Mouse (Mus musculus) macrophage (primary cell): Measurements from ENCODE around the gene Cryba4. TPM values are rescaled to one million over a fixed set of nuclear protein-coding genes. Genes with fewer than 3 reads are reported as not detected.

ENCODE experiments used
- H3K27ac ChIP-seq: fragments of 350-480 bp; formaldehyde crosslinking; 2 replicates; pipeline ENCODE4 v1.9.0; 2021
- H3K36me3 ChIP-seq: fragments of 350-480 bp; formaldehyde crosslinking; 2 replicates; pipeline ENCODE4 v1.9.0; 2021; ENCODE audit errors: inconsistent target
- H3K4me3 ChIP-seq: fragments of 350-480 bp; formaldehyde crosslinking; 2 replicates; pipeline ENCODE4 v1.9.0; 2021; ENCODE audit errors: inconsistent target
- H3K79me2 ChIP-seq: fragments of 350-480 bp; formaldehyde crosslinking; 2 replicates; pipeline ENCODE4 v1.9.0; 2021; ENCODE audit errors: inconsistent target
- WGBS: methylation state at CpG from one replicate; pipeline ENCODE4 v1.1.7; 2026; ENCODE audit warnings: inconsistent platforms; ENCODE audit not compliant: missing documents; 5-methylcytosine and 5-hydroxymethylcytosine counted together
- polyA plus RNA-seq: library from polyadenylated mRNA; stranded (reverse); fragments of 250-400 nt; gene quantifications from 3 replicates; pipeline ENCODE4 v1.2.4, GENCODE M21; 2018; ENCODE audit warnings: inconsistent platforms

The Cryba4 gene
- polyA plus RNA-seq, 1 experiment from 2014 or later, result 0.62 TPM

GRCm38 (mm10) chr5:112281676-112282075, 29.4 kb upstream of the Cryba4 start:
- Histone ChIP-seq H3K27ac (peak overlapping the region; percentile 94), H3K4me3 (no peak overlapping the region)

GRCm38 (mm10) chr5:112280863-112281660, 28.7 kb upstream of the Cryba4 start:
- H3K36me3 ChIP-seq, result peaks cover 4% of the 10 kb centered on the region; the same call in 1 of the 2 replicates
- H3K79me2 ChIP-seq, result peaks cover 88% of the 10 kb centered on the region
- no peak overlapping the region for H3K4me3 ChIP-seq
- peak overlapping the region; percentile 94 for H3K27ac ChIP-seq
- WGBS, result 56% methylated on average over 15 of the region's 15 CpGs

More at GRCm38 (mm10) chr5:112281676-112282075, 29.4 kb upstream of the Cryba4 start:
- Histone ChIP-seq H3K79me2 (peaks cover 94% of the 10 kb centered on the region), H3K36me3 (peaks cover 4% of the 10 kb centered on the region; the same call in 1 of the 2 replicates)
- 27% methylated on average over 4 of the region's 4 CpGs for WGBS

- Histone ChIP-seq H3K79me2 (peaks cover 79% of the 10 kb centered on the region), H3K36me3 (peaks cover 3% of the 10 kb centered on the region; the same call in 1 of the 2 replicates), H3K27ac (peak overlapping the region; percentile 94), H3K4me3 (no peak overlapping the region; the same call in 1 of the 2 replicates)
- 0% methylated on average over 7 of the region's 7 CpGs for WGBS
Measured at GRCm38 (mm10) chr5:112280151-112280550, 27.8 kb upstream of the Cryba4 start.

- peak overlapping the region; percentile 94 for H3K27ac ChIP-seq
- WGBS, result 23% methylated on average over 17 of the region's 17 CpGs
- no peak overlapping the region; the same call in 1 of the 2 replicates for H3K4me3 ChIP-seq
- H3K79me2 ChIP-seq, result peaks cover 71% of the 10 kb centered on the region
- no peaks in the 10 kb centered on the region for H3K36me3 ChIP-seq
Measured at GRCm38 (mm10) chr5:112279181-112280021, 27.1 kb upstream of the Cryba4 start.

- peaks cover 57% of the 10 kb centered on the region for H3K79me2 ChIP-seq
- H3K36me3 ChIP-seq, result no peaks in the 10 kb centered on the region
- peak overlapping the region; percentile 94 for H3K27ac ChIP-seq
- WGBS, result 37% methylated on average over 11 of the region's 11 CpGs
- peak overlapping the region; percentile 79 for H3K4me3 ChIP-seq
Measured at GRCm38 (mm10) chr5:112277906-112278470, 25.7 kb upstream of the Cryba4 start.

- Histone ChIP-seq H3K4me3 (peak overlapping the region; percentile 79), H3K79me2 (peaks cover 46% of the 10 kb centered on the region), H3K36me3 (no peaks in the 10 kb centered on the region), H3K27ac (peak overlapping the region; percentile 94)
- under 1% methylated on average over 24 of the region's 24 CpGs for WGBS
Measured at GRCm38 (mm10) chr5:112276907-112277348, 24.6 kb upstream of the Cryba4 start.

GRCm38 (mm10) chr5:112276267-112276873, 24.1 kb upstream of the Cryba4 start, which contains the start of gene Tpst2:
Gene Tpst2, plus strand, starts transcription at chr5:112276691.
- H3K4me3 ChIP-seq, result peak within 1 kb of the TSS; percentile 79
- no peaks in the 10 kb centered on the region for H3K36me3 ChIP-seq
- peak within 1 kb of the TSS; percentile 94 for H3K27ac ChIP-seq
- H3K79me2 ChIP-seq, result peaks cover 41% of the 10 kb centered on the region
- 0% methylated on average over 62 of the region's 62 CpGs for WGBS

- no peaks in the 10 kb centered on the region for H3K36me3 ChIP-seq
- peak overlapping the region; percentile 48; the same call in 1 of the 2 replicates for H3K27ac ChIP-seq
- H3K79me2 ChIP-seq, result peaks cover 31% of the 10 kb centered on the region
- H3K4me3 ChIP-seq, result peak overlapping the region; percentile 44
- 36% methylated on average over 4 of the region's 4 CpGs for WGBS
Measured at GRCm38 (mm10) chr5:112275021-112275804, 22.9 kb upstream of the Cryba4 start.

- no peak overlapping the region for H3K4me3 ChIP-seq
- WGBS, result 58% methylated on average over 2 of the region's 2 CpGs
- H3K27ac ChIP-seq, result no peak overlapping the region
- peaks cover 22% of the 10 kb centered on the region for H3K79me2 ChIP-seq
- no peaks in the 10 kb centered on the region for H3K36me3 ChIP-seq
Measured at GRCm38 (mm10) chr5:112273746-112274463, 21.6 kb upstream of the Cryba4 start.

GRCm38 (mm10) chr5:112272934-112273333, 20.6 kb upstream of the Cryba4 start:
- no peak overlapping the region for H3K27ac ChIP-seq
- H3K4me3 ChIP-seq, result no peak overlapping the region
- no peaks in the 10 kb centered on the region for H3K36me3 ChIP-seq
- WGBS, result 47% methylated on average over 2 of the region's 2 CpGs
- peaks cover 12% of the 10 kb centered on the region for H3K79me2 ChIP-seq

GRCm38 (mm10) chr5:112270764-112271541, 18.6 kb upstream of the Cryba4 start:
- Histone ChIP-seq H3K27ac (no peak overlapping the region), H3K4me3 (no peak overlapping the region), H3K36me3 (no peaks in the 10 kb centered on the region), H3K79me2 (no peaks in the 10 kb centered on the region)
- WGBS, result 58% methylated on average over 24 of the region's 24 CpGs

GRCm38 (mm10) chr5:112266011-112266777, 13.9 kb upstream of the Cryba4 start:
- Histone ChIP-seq H3K79me2 (no peaks in the 10 kb centered on the region), H3K27ac (peak overlapping the region; percentile 96), H3K4me3 (no peak overlapping the region), H3K36me3 (no peaks in the 10 kb centered on the region)
- WGBS, result 1% methylated on average over 9 of the region's 9 CpGs
